Mouse (Mus musculus) liver, embryonic 14.5 days (tissue): ENCODE results near the gene Prex1.

Source experiments
- CTCF ChIP-seq: IDR thresholded peaks from 2 replicates; pipeline ENCODE4 v1.5.1; 2016; ENCODE audit warnings: antibody characterized with exemption, low read depth, control low read depth
- EP300 ChIP-seq: IDR thresholded peaks from 2 replicates; pipeline ENCODE4 v1.6.1; 2016; ENCODE audit warnings: antibody characterized with exemption, low read depth

- no peak for TF ChIP-seq CTCF
- peak; percentile 89 for TF ChIP-seq EP300
These were observed 7.1 kb downstream of the Prex1 start for GRCm38 (mm10) chr2:166706526-166706925.
